24 mouse cellular contexts compared by ENCODE assay signal in the genomic region with DNA sequence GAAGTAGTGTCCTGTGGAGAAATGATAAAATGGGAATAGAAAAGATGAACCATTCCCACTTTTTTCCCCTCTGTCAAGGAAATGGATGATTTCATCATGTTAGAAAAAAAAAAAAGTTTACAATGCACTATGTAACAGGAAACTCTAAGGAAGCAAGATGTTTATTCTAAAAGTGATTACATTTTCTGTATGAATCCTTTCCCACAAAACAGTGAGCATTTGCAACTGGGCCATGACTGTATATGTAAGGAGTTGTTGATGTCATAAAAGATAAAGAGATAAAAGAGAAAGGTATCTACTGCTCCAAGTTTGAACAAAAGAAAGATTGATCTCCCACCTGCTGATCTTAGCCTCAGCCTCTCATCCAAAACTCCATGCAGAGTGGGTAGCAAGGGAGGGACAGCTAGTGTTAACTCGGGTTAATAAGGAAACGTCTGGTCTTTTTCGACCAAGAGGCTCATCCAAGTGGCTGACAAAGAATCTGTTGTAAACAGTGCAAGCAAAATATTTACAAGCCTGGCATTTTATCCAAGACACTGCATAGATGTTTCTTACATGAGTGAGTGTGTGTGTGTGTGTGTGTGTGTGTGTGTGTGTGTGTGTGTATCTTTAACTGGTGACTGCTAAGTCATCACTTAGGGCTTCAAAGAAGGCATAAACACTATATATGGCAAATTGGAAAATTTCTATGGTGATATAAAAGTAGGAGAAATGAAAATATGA.
A peak's percentile ranks its signal among the peaks of the same experiment; 100 is the strongest.
DNase-seq lines count a peak whose midpoint lies in the region; ATAC-seq and TF ChIP-seq lines count a peak whose summit lies in the region.
"Had no signal": no experiment of that assay in that cellular context is flagged by ENCODE, and none has a peak within 500 bp of the region (broad histone marks: within the 10 kb centered on the region; RNA-seq: fewer than 3 reads in every experiment).

No protein-coding gene starts in this region.

- WGBS in lung, embryonic 14.5 days: 16% methylated on average over 3 of the region's 3 CpGs
- 27% methylated on average over 3 of the region's 3 CpGs for WGBS in lung, adult 2 months
- 17% methylated on average over 3 of the region's 3 CpGs for WGBS in intestine, embryonic 16.5 days

- H3K27ac ChIP-seq in lung, embryonic 14.5 days (ENCODE audit: low read depth): peak overlapping the region; percentile 69
- H3K27ac ChIP-seq in intestine, embryonic 16.5 days (ENCODE audit: low read length): peak overlapping the region; percentile 56; the same call in 1 of the 2 replicates
- H3K27ac ChIP-seq: embryonic facial prominence, embryonic 15.5 days; forebrain, embryonic 10.5 days; gastrocnemius, adult 2 months; hindbrain, embryonic 12.5 days had no signal

- no peak overlapping the region for H3K9ac ChIP-seq in lung, embryonic 14.5 days
- no peak overlapping the region for H3K9ac ChIP-seq in intestine, embryonic 16.5 days (ENCODE audit: low read depth, low read length)
- H3K9ac ChIP-seq: embryonic facial prominence, embryonic 15.5 days; hindbrain, embryonic 12.5 days had no signal

- no peak overlapping the region for H3K4me3 ChIP-seq in lung, embryonic 14.5 days (ENCODE audit: low read depth, low read length)
- no peak overlapping the region for H3K4me3 ChIP-seq in lung, adult 2 months (replicated peaks; ENCODE audit: extremely low read depth, low read depth, low read length)
- H3K4me3 ChIP-seq in intestine, embryonic 16.5 days (ENCODE audit: low read length): no peak overlapping the region
- H3K4me3 ChIP-seq: embryonic facial prominence, embryonic 15.5 days; erythroblast, embryonic 14.5 days; forebrain, embryonic 10.5 days; gastrocnemius, adult 2 months; hindbrain, embryonic 12.5 days had no signal

- no peaks in the 10 kb centered on the region for H3K9me3 ChIP-seq in lung, embryonic 14.5 days (ENCODE audit: low read depth, low read length)
- no peaks in the 10 kb centered on the region for H3K9me3 ChIP-seq in intestine, embryonic 16.5 days (ENCODE audit: control insufficient read depth, low read length)
- H3K9me3 ChIP-seq: embryonic facial prominence, embryonic 15.5 days; forebrain, embryonic 10.5 days; G1E; hindbrain, embryonic 12.5 days had no signal

- DNase-seq in lung, embryonic 14.5 days: peak; percentile 85
- DNase-seq in lung, adult 2 months: no peak
- DNase-seq in lung, postnatal 10 days: peak; percentile 75
- DNase-seq in lung, postnatal 4 days: peak; percentile 28 to 40
- no peak for DNase-seq in ovary, postnatal 36 days (ENCODE audit: low spot score)
- DNase-seq in left cerebral cortex, postnatal 4 days: no peak
- no peak for DNase-seq in layer of hippocampus, adult 11-12 months (ENCODE audit: low spot score)
- DNase-seq: adrenal gland, adult 8-10 months; adrenal gland, postnatal 36 days; cerebellum, adult 2 months; cerebellum, postnatal 10 days; embryo, embryonic 11 days; gastrocnemius, adult 2 months; gastrocnemius, postnatal 25 days; heart, postnatal 10 days; heart, postnatal 4 days had no signal

- H3K4me1 ChIP-seq in lung, embryonic 14.5 days (ENCODE audit: insufficient read depth): no peaks in the 10 kb centered on the region
- H3K4me1 ChIP-seq in lung, adult 2 months (ENCODE audit: control insufficient read depth, insufficient read depth, low read length): no peaks in the 10 kb centered on the region; the same call in none of the 2 replicates
- no peaks in the 10 kb centered on the region for H3K4me1 ChIP-seq in intestine, embryonic 16.5 days (ENCODE audit: control insufficient read depth, insufficient read depth, low read length)
- H3K4me1 ChIP-seq: embryonic facial prominence, embryonic 15.5 days; hindbrain, embryonic 12.5 days had no signal

- H3K4me2 ChIP-seq in lung, embryonic 14.5 days: no peak overlapping the region
- H3K4me2 ChIP-seq in intestine, embryonic 16.5 days (ENCODE audit: low read depth, low read length): no peak overlapping the region
- H3K4me2 ChIP-seq: embryonic facial prominence, embryonic 15.5 days; hindbrain, embryonic 12.5 days had no signal

- no peak for TF ChIP-seq CTCF in lung, embryonic 14.5 days (IDR thresholded peaks at IDR 0.05; ENCODE audit: low read depth)
- TF ChIP-seq CTCF in lung, adult 2 months (IDR thresholded peaks at IDR 0.05; ENCODE audit: insufficient read depth, low read length): no peak

- intact Hi-C loops in left cerebral cortex, postnatal 4 days (cut with DNase I): no loop called here

- no peak for TF ChIP-seq POLR2A in lung, adult 2 months (IDR thresholded peaks at IDR 0.05; ENCODE audit: borderline replicate concordance, extremely low read depth, low read depth, low read length)

- no peaks in the 10 kb centered on the region for H3K36me3 ChIP-seq in lung, embryonic 14.5 days (ENCODE audit: insufficient read depth)
- H3K36me3 ChIP-seq in intestine, embryonic 16.5 days (ENCODE audit: control insufficient read depth, insufficient read depth, low read length): no peaks in the 10 kb centered on the region
- H3K36me3 ChIP-seq: embryonic facial prominence, embryonic 15.5 days; forebrain, embryonic 10.5 days; G1E; hindbrain, embryonic 12.5 days had no signal

- no peaks in the 10 kb centered on the region for H3K27me3 ChIP-seq in lung, embryonic 14.5 days (ENCODE audit: insufficient read depth, low read length)
- no peaks in the 10 kb centered on the region for H3K27me3 ChIP-seq in intestine, embryonic 16.5 days (replicated peaks; ENCODE audit: control insufficient read depth, insufficient read depth, low read length)
- H3K27me3 ChIP-seq: embryonic facial prominence, embryonic 15.5 days; hindbrain, embryonic 12.5 days had no signal

- ATAC-seq in lung, embryonic 14.5 days (ENCODE audit: insufficient read depth): peak; percentile 89
- peak; percentile 46 for ATAC-seq in intestine, embryonic 16.5 days
- ATAC-seq: CD4-positive, CD25-positive, alpha-beta regulatory T cell, adult 4 months; forebrain, embryonic 14.5 days had no signal

Comparison
In these comparisons a context has a peak if more than half of its experiments do, and no peak if none do; other contexts are left out.
1. DNase-seq: peak in lung, embryonic 14.5 days (single experiment), lung, postnatal 10 days (single experiment) and lung, postnatal 4 days (2 of 2); none in lung, adult 2 months (single experiment), ovary, postnatal 36 days (single experiment), left cerebral cortex, postnatal 4 days (single experiment) and layer of hippocampus, adult 11-12 months (single experiment).